Mouse (Mus musculus): ENCODE data around the gene Rcsd1. TPM values are rescaled to one million over a fixed set of nuclear protein-coding genes. Genes with fewer than 3 reads are reported as not detected.

The Rcsd1 gene
- total and polyA plus RNA-seq, 3 experiments: 22.7 to 81.1 (median 35.7) TPM

DNA sequence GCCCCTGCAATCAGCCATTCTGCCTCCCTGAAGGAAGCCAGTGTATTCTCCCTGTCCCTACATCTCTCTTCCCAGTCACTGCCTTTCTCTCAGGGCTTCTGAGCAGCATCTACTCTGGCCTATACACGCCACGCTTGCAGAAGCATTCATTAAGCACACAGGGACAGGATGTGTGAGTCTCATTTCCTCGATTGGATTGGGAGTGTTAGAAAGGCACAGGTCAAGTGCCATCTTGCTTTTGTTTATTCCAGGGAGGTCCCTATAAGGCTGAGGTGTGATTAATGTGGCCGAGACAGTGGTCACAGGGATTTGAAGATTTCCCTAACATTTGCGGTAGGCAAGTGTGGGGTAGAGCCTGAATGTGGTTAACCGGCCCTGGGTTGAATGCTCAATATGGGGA, 4.2 kb downstream of the Rcsd1 start:
- in situ Hi-C loops (cut with MboI; ENCODE audit: low pct_ligation_motif_present, low pct_unique_long_range_greater_than_20kb, low sequenced_read_pairs) (no loop called here), dilution Hi-C loops (cut with MboI; ENCODE audit: extremely low pct_ligation_motif_present, extremely low pct_unique_long_range_greater_than_20kb, low sequenced_read_pairs) (no loop called here)
- H3K9ac ChIP-seq (ENCODE audit: insufficient read depth, low read depth): no peak overlapping the region
- DNase-seq (ENCODE audit: extremely low read depth): no peak
- peaks cover 8% of the 10 kb centered on the region for H3K79me2 ChIP-seq (replicated peaks; ENCODE audit: control insufficient read depth, extremely low read depth, insufficient read depth, poor library complexity, severe bottlenecking)
- H3K27me3 ChIP-seq (replicated peaks): no peaks in the 10 kb centered on the region
- peaks cover 0 to 11% of the 10 kb centered on the region in 2 experiments for H3K36me3 ChIP-seq (replicated peaks in 1 of 2; ENCODE audit: control insufficient read depth in 1 of 2, insufficient read depth in 1 of 2, low read length in 1 of 2)
- no peak overlapping the region for H3K27ac ChIP-seq (ENCODE audit: insufficient read depth, low read depth)
- TF ChIP-seq USF1 (IDR thresholded peaks at IDR 0.05; ENCODE audit: low read depth, low read length): no peak
- TF ChIP-seq EP300 (IDR thresholded peaks at IDR 0.05; ENCODE audit: low read length): 0 out of 2 replicates have a peak, but pooled peaks have one; percentile 3
- H3K4me1 ChIP-seq (ENCODE audit: control insufficient read depth in 1 of 2, insufficient read depth in 2 of 2): peaks cover 42 to 78% of the 10 kb centered on the region in 2 experiments
- 0 out of 2 replicates have a peak overlapping the region, but pooled peaks have one; percentile 90 for H3K4me2 ChIP-seq (ENCODE audit: insufficient read depth, low read depth, poor library complexity, severe bottlenecking)
- H3K4me3 ChIP-seq (replicated peaks in 1 of 3; ENCODE audit: low read depth in 2 of 3, low read length in 2 of 3, poor library complexity in 1 of 3): peak overlapping the region in 1 of 3 experiments; percentile 85
- H3K9me3 ChIP-seq (replicated peaks; ENCODE audit: low read length): no peaks in the 10 kb centered on the region

DNA sequence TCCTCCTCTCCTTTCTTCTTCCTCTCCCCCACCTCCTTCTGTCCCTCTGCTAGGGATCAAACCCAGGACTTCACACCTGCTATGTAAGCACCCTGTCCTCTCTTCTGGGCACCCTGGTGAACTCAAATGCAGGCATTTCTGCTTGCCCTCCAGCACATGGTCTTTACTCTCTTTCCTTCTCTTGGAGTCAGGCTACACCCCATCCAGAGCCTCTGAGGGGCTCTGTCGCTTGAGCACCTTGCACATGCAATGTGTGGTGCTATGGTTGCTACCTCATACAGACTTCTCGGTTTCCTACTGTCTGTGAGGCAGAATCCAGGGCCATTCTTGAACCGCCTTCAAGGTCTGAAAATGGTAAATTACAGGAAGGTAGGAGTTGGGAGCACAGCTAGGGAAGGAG, 4.7 kb downstream of the Rcsd1 start:
- Histone ChIP-seq H3K4me3 (replicated peaks in 1 of 3; ENCODE audit: low read depth in 2 of 3, low read length in 2 of 3, poor library complexity in 1 of 3) (peak overlapping the region in 1 of 3 experiments; percentile 85), H3K9ac (ENCODE audit: insufficient read depth, low read depth) (no peak overlapping the region), H3K4me2 (ENCODE audit: insufficient read depth, low read depth, poor library complexity, severe bottlenecking) (no peak overlapping the region), H3K9me3 (replicated peaks; ENCODE audit: low read length) (no peaks in the 10 kb centered on the region), H3K4me1 (ENCODE audit: control insufficient read depth in 1 of 2, insufficient read depth in 2 of 2) (peaks cover 41 to 78% of the 10 kb centered on the region in 2 experiments), H3K27ac (ENCODE audit: insufficient read depth, low read depth) (no peak overlapping the region), H3K27me3 (replicated peaks) (no peaks in the 10 kb centered on the region), H3K36me3 (replicated peaks in 1 of 2; ENCODE audit: control insufficient read depth in 1 of 2, insufficient read depth in 1 of 2, low read length in 1 of 2) (peaks cover 0 to 12% of the 10 kb centered on the region in 2 experiments), H3K79me2 (replicated peaks; ENCODE audit: control insufficient read depth, extremely low read depth, insufficient read depth, poor library complexity, severe bottlenecking) (peaks cover 10% of the 10 kb centered on the region)
- in situ Hi-C loops (cut with MboI; ENCODE audit: low pct_ligation_motif_present, low pct_unique_long_range_greater_than_20kb, low sequenced_read_pairs): no loop called here
- DNase-seq (ENCODE audit: extremely low read depth): no peak
- TF ChIP-seq GABPA (IDR thresholded peaks at IDR 0.05; ENCODE audit: insufficient replicate concordance, low read depth, low read length): no peak
- no peak for TF ChIP-seq JUN (IDR thresholded peaks at IDR 0.05; ENCODE audit: insufficient read depth, low read depth, low read length)
- TF ChIP-seq USF1 (IDR thresholded peaks at IDR 0.05; ENCODE audit: low read depth, low read length): no peak
- no peak for TF ChIP-seq HCFC1 (IDR thresholded peaks at IDR 0.05; ENCODE audit: low read depth, low read length)
- TF ChIP-seq UBTF (IDR thresholded peaks at IDR 0.05; ENCODE audit: low read depth, low read length): no peak
- TF ChIP-seq E2F4 (IDR thresholded peaks at IDR 0.05; ENCODE audit: insufficient replicate concordance, low read depth, low read length): no peak
- no peak for TF ChIP-seq POLR2AphosphoS2 (IDR thresholded peaks at IDR 0.05; ENCODE audit: low read depth, low read length)
- no peak for TF ChIP-seq MAZ (IDR thresholded peaks at IDR 0.05; ENCODE audit: low read depth, low read length)
- no peak for TF ChIP-seq CHD1 (IDR thresholded peaks at IDR 0.05; ENCODE audit: low read depth, low read length)
- no peak for TF ChIP-seq RAD21 (IDR thresholded peaks at IDR 0.05; ENCODE audit: low read depth, low read length)
- no peak for TF ChIP-seq EP300 (IDR thresholded peaks at IDR 0.05; ENCODE audit: low read length)
- no peak for TF ChIP-seq ZNF384 (IDR thresholded peaks at IDR 0.05; ENCODE audit: low read depth, low read length)
- dilution Hi-C loops (cut with MboI; ENCODE audit: extremely low pct_ligation_motif_present, extremely low pct_unique_long_range_greater_than_20kb, low sequenced_read_pairs): no loop called here
